Mouse (Mus musculus): ENCODE data around the gene Tmem242. TPM values are rescaled to one million over a fixed set of nuclear protein-coding genes. Genes with fewer than 3 reads are reported as not detected.

Gene Tmem242
- total and polyA plus RNA-seq, 3 experiments, result 68.9 to 83.1 (median 80.4) TPM

- H3K27ac ChIP-seq (ENCODE audit: insufficient read depth, low read depth), result no peak overlapping the region
- H3K36me3 ChIP-seq (replicated peaks in 1 of 2; ENCODE audit: control insufficient read depth in 1 of 2, insufficient read depth in 1 of 2, low read length in 1 of 2), result no peaks in the 10 kb centered on the region
- H3K4me3 ChIP-seq (replicated peaks in 1 of 3; ENCODE audit: low read depth in 2 of 3, low read length in 2 of 3, poor library complexity in 1 of 3), result no peak overlapping the region
- dilution Hi-C loops (cut with MboI; ENCODE audit: extremely low pct_ligation_motif_present, extremely low pct_unique_long_range_greater_than_20kb, low sequenced_read_pairs), result no loop called here
- DNase-seq (ENCODE audit: extremely low read depth), result peak; percentile 54
- H3K4me2 ChIP-seq (ENCODE audit: insufficient read depth, low read depth, poor library complexity, severe bottlenecking), result peak overlapping the region; percentile 16; the same call in 1 of the 2 replicates
- no peak overlapping the region for H3K9ac ChIP-seq (ENCODE audit: insufficient read depth, low read depth)
- peaks cover 0 to 21% of the 10 kb centered on the region in 2 experiments; a peak in 2 of 4 replicates for H3K4me1 ChIP-seq (ENCODE audit: control insufficient read depth in 1 of 2, insufficient read depth in 2 of 2)
- peaks cover 11% of the 10 kb centered on the region for H3K27me3 ChIP-seq (replicated peaks)
- TF ChIP-seq SIN3A (IDR thresholded peaks at IDR 0.05; ENCODE audit: low read length), result no peak
- no peak for TF ChIP-seq SMC3 (IDR thresholded peaks at IDR 0.05; ENCODE audit: low read depth, low read length)
- no peak for TF ChIP-seq NRF1 (IDR thresholded peaks at IDR 0.05; ENCODE audit: low read depth, low read length)
- TF ChIP-seq EP300 (IDR thresholded peaks at IDR 0.05; ENCODE audit: low read length), result peak; percentile 79
- 0 out of 2 replicates have a peak, but pooled peaks have one; percentile 17 for TF ChIP-seq MEF2A (IDR thresholded peaks at IDR 0.05; ENCODE audit: borderline replicate concordance, low read depth, low read length)
- TF ChIP-seq RCOR1 (conservative IDR thresholded peaks at IDR 0.05; ENCODE audit: low read depth, low read length), result 0 out of 2 replicates have a peak, but pooled peaks have one; percentile 46
- no peak for TF ChIP-seq ZKSCAN1 (IDR thresholded peaks at IDR 0.05; ENCODE audit: borderline replicate concordance, low read depth, low read length)
- TF ChIP-seq RAD21 (IDR thresholded peaks at IDR 0.05; ENCODE audit: low read depth, low read length), result no peak
- TF ChIP-seq MAFK (IDR thresholded peaks at IDR 0.05; ENCODE audit: insufficient replicate concordance, low read length), result 0 out of 2 replicates have a peak, but pooled peaks have one; percentile 5
- no peak for TF ChIP-seq KAT2A (IDR thresholded peaks at IDR 0.05; ENCODE audit: insufficient replicate concordance, low read length)
- peak; percentile 61; the same call in 1 of the 2 replicates for TF ChIP-seq TCF12 (IDR thresholded peaks at IDR 0.05; ENCODE audit: low read depth, low read length)
- no peak for TF ChIP-seq CTCF (conservative IDR thresholded peaks at IDR 0.05 in 1 of 2, IDR thresholded peaks at IDR 0.05 in 1 of 2; ENCODE audit: low read depth in 2 of 2, low read length in 2 of 2)
- 0 out of 2 replicates have a peak, but pooled peaks have one; percentile 17 for TF ChIP-seq BHLHE40 (IDR thresholded peaks at IDR 0.05; ENCODE audit: low read depth, low read length)
- no peak for TF ChIP-seq POLR2AphosphoS2 (IDR thresholded peaks at IDR 0.05; ENCODE audit: low read depth, low read length)
- peak; percentile 55 for TF ChIP-seq ETS1 (conservative IDR thresholded peaks at IDR 0.05; ENCODE audit: low read depth, low read length)
- TF ChIP-seq ZNF384 (IDR thresholded peaks at IDR 0.05; ENCODE audit: low read depth, low read length), result no peak; the same call in 1 of the 2 replicates
- TF ChIP-seq JUN (IDR thresholded peaks at IDR 0.05; ENCODE audit: insufficient read depth, low read depth, low read length), result no peak
- TF ChIP-seq USF1 (IDR thresholded peaks at IDR 0.05; ENCODE audit: low read depth, low read length), result no peak
- no peak for TF ChIP-seq E2F4 (IDR thresholded peaks at IDR 0.05; ENCODE audit: insufficient replicate concordance, low read depth, low read length)
- no peak for TF ChIP-seq UBTF (IDR thresholded peaks at IDR 0.05; ENCODE audit: low read depth, low read length)
- peak; percentile 77; the same call in 1 of the 2 replicates for TF ChIP-seq IRF4 (IDR thresholded peaks at IDR 0.05; ENCODE audit: low read depth, low read length)
- no peak for TF ChIP-seq ZMIZ1 (IDR thresholded peaks at IDR 0.05; ENCODE audit: low read depth, low read length)
- peaks cover 13% of the 10 kb centered on the region for H3K9me3 ChIP-seq (replicated peaks; ENCODE audit: low read length)
- H3K79me2 ChIP-seq (replicated peaks; ENCODE audit: control insufficient read depth, extremely low read depth, insufficient read depth, poor library complexity, severe bottlenecking), result no peaks in the 10 kb centered on the region
- in situ Hi-C loops (cut with MboI; ENCODE audit: low pct_ligation_motif_present, low pct_unique_long_range_greater_than_20kb, low sequenced_read_pairs), result no loop called here
Measured at GRCm38 (mm10) chr17:5483456-5483855, 43.4 kb upstream of the Tmem242 start.
